Mouse (Mus musculus): ENCODE measurements around the gene Stox1.
A peak's percentile ranks its signal among the peaks of the same experiment; 100 is the strongest.
"Not testable (repeated sequence)": the region's sequence is repeated elsewhere in the genome, so short reads cannot be mapped to it uniquely, and the experiment has no call there.

The Stox1 gene

GRCm38 (mm10) chr10:62725771-62726687 is at the start of gene Stox1:
Stox1 (minus strand) TSS chr10:62726128.
- DNase-seq: peak; percentile 42 to 80

DNA sequence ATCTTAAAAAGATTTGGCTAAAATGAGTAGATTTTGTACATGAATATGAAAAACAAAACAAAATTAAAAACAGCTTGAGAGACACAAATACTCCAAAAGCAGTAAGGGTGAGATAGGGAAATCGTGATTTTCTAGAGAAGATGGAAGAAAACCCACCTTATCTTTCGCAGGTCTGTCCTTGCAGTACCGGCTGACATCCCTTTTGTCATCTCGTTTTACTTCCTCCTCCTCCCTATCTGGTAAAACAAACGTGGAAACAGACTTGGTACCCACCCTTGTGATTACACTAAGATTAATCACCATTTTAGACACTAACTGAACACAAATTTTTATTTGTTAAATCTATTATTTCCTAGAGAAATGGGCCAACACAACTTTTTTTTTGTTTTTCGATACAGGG is 24.9 kb upstream of the Stox1 start:
- no peak for DNase-seq

DNA sequence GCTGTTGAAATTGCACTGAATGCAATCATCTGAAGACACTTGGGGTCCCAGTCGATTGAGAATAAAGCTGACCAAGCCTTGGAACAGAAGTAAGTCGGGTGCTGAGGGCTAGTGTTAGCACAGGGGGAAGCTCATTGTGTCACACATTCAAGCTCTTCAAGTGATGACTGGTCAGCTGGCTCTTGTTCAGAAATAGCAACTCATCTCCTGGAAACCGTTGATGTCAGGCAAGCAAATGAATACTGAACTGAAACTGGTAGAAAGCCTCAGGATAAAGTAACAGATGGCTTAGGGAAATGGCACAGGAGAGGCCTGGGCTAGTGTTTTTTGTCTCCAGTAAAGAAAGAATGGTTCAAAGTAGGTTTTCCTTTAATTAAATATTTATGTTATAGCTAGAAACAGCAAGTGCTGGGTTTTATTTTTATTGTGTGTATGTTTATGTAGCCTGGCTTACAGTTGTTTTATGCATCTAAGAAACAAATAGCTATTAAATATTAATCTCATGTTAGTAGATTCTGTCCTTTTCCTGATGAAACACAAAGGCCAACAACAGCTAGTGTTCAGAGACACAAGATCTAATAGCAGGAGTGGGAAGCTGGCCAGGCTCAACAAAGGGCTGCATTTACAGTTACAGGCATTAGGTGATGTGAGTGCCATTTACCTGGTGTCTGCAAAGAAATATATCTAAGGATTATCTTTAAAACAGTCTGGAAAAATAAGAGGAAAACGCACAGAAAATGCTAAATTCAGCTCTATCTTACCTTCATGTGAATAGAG is 14.2 kb upstream of the Stox1 start:
- DNase-seq: no peak

- DNase-seq: no peak
Observed at GRCm38 (mm10) chr10:62736965-62737688, 11.2 kb upstream of the Stox1 start.

GRCm38 (mm10) chr10:62730826-62731225 is 4.9 kb upstream of the Stox1 start:
- DNase-seq: no peak

DNA sequence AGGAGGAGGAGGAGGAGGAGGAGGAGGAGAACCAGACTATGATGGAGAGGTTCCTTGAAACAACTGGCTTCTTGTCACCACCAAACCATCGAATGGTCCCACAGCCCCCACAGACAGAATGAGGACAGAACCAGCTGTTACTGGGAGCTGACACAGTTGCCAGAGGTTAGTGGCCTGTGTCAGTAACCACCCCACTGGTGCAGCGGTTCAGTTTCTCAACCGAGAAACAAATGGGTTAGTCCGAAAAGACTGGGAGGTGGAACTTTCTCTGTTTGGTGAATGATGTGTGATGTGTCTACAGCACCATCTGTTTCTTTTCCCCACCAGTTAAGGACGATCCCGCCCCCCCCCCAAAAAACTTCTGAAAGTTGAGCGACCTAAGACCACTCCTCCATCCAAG is 992 bp downstream of the Stox1 start:
- DNase-seq: no peak

DNA sequence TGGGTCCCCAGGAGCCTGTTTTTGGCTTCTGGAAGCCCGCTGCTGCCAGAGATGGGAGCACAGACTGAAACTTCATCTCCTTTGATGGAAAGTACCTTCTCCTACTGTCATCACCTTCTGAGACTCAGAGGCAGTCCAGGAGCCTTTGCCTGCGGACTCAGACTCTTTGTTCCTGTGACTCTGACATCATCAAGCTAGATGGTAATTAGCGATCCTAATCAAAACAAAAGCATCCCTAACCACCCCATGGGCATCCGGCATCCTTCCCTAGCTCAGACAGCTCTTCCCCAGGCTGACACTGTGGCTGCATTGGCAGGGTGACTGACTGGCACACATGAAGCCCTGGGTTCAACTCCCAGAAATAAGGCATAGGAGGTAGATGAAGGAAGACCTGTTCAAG is 3.2 kb downstream of the Stox1 start:
- no peak for DNase-seq

DNA sequence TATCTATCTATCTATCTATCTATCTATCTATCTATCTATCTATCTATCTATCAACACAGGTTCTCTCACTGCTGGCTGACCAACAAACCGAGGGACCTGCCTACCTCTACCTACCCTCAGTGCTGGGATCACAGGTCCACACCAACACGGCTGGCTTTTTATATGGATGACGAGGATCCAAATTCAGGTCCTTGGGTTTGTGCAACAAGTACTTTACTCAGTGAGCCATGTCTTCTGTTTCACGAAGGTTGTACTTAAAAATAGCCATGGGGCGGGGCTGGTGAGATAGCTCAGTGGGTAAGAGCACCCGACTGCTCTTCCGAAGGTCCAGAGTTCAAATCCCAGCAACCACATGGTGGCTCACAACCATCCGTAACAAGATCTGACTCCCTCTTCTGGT is 5.4 kb downstream of the Stox1 start:
- DNase-seq: not testable (repeated sequence)

- peak in 1 of 2 experiments; percentile 15 for DNase-seq
Observed at GRCm38 (mm10) chr10:62713457-62713856, 12.5 kb downstream of the Stox1 start.

- DNase-seq: no peak
Observed at GRCm38 (mm10) chr10:62703579-62703978, 22.3 kb downstream of the Stox1 start.

DNA sequence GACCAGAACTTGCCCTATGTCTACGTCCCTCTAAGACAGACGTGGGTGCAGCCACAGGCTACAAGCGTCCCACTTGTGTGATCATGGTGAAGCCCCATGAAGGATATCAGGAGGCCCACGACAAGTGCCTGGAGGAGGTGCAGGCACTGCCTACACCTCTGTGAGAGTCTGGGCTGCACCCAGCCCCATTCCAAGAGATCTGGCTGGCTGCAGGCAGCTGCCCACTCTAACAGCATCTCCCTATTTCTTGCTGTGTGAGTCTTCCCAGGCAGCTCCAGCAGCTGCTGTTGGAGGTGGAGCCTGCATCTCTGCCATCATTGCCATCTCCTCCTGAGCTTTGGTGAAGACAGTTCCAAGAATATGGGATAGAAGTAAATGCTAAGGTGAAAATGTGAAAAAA is 23.5 kb downstream of the Stox1 start:
- DNase-seq: no peak

- no peak for DNase-seq
Observed at GRCm38 (mm10) chr10:62692771-62693170, 33.2 kb downstream of the Stox1 start.

GRCm38 (mm10) chr10:62692244-62692643 is 33.7 kb downstream of the Stox1 start:
- no peak for DNase-seq

DNA sequence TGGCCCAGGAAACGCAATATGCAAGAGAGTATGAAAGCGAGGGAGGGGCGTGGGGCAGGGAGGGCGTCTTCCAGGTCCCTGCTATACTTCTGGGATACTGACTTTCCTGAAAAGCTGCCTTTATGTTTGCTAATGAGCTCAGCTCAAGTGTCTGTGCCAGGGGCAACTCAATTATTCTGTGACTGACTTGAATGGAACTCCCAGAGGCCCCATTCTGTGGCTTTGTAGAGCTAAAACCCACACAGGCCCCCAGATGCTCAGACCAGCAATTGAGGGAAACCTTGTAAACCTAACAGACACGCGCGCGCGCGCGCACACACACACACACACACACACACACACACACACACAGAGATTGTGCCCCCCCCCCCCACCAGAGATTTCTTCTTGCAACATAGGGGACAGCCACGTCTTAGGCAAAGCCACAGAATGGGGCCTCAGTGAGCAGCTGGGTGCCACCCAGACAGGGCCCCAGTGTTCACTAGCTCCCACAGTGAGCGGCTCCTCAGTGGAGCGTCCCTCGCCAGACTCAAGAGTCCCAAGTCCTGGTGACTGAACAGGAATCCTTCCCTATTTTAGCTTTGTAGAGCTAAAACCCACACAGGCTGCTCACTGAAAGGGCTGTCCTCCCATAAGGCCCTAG is 38.8 kb downstream of the Stox1 start:
- DNase-seq: no peak

GRCm38 (mm10) chr10:62683043-62683442 is 42.9 kb downstream of the Stox1 start:
- peak; percentile 26 to 77 for DNase-seq

GRCm38 (mm10) chr10:62679833-62680232 is 46.1 kb downstream of the Stox1 start:
- DNase-seq: no peak

DNA sequence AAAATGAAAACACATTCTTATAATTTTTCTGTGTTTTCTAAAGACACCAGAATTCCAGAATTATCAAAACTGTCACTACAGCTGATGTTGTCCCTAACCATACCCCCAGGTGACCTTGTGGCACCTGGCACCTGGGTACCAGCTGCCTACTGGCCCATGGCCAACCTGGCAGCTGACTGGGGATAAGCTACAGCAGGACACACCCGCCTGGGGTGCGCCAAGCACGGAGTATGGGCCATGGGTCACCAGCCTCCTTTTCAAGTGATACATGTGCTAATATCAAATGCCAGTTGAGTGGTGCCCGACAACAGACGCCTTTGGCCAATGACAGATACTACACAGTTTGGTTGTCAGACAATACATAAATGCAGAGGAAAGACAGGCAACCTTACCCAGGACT is 48.6 kb downstream of the Stox1 start:
- peak in 1 of 2 experiments; percentile 17 for DNase-seq

- DNase-seq: no peak
Observed at GRCm38 (mm10) chr10:62676196-62676595, 49.7 kb downstream of the Stox1 start.

DNA sequence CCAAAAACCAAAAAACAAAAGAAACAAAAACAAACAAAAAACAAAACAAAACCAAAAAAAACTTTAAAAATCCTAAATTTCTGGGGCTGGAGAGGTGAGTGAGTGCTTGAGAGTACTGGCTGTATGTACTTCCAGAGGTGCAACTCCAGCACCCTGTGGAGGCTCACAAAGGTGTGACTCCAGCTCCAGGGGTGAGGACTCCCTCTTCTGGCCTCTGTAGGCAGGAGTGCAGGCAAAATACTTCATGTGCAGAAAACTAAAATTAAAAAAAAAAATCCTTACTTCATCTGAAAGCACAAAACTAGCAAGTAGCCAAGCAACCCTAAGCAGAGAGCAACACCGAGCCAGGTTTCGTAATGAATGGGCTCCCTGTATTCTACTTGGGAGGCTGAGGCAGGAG is 53.6 kb downstream of the Stox1 start:
- peak in 1 of 2 experiments; percentile 28 for DNase-seq

DNA sequence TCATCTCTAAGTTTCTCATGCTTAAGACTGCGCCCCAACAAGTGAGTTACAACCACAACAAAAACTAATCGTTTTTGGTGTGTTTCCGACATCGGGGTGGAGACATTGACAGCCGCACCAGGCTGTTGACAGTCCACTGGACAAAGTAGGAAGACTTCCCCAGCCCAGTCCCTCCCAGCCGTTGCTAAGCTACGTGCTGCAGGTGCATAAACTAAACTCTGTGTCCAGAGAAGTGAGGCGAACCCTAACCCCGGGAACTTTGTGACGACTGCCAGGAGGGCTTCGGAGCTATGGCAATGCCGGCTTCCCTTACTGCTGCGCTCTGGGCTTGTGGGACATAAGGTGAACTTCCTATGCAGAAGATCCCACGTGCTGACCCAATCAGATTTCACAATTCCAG is 56.7 kb downstream of the Stox1 start:
- DNase-seq: peak in 1 of 2 experiments; percentile 15

DNA sequence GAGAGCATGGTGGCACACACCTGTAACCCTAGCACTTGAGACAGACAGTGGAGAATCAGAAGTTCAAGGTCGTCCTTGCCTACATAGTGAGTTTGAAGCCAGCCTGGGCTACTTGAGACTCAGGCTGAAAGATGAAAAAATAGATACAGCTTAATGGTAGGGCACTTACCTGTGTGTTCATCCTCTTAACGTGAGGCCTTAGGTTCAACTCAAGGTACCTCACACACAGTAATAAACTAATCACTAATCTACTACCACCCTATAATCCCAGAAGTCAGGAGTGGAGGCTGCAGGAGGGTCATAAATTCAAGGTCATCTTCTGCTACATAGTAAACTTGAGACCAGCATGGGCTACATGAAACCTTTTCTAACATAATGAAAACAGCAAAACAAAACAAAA is 57.5 kb downstream of the Stox1 start:
- no peak for DNase-seq

DNA sequence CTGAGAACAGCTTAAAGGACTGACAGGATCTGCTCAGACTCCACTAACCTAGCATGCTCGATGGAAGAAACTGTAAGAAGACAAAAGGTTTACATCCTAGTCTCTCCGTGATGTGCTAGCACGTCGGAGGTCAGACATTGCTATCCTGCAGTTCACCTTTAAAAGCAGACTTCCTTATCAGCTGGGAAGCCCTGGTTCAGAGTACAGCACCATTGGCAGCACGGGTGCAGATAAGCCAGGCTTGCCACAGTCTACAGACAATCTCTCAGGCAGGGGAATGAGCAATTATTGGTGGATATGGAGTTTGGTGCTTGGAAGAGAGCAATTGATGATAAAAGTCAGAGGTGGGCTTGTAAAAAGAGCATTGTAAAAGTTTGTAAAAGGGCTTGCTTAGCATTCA is 57.9 kb downstream of the Stox1 start:
- no peak for DNase-seq
